Mouse (Mus musculus): ENCODE data around the gene Serhl. TPM values are rescaled to one million over a fixed set of nuclear protein-coding genes. Genes with fewer than 3 reads are reported as not detected.

Gene Serhl
- polyA plus RNA-seq, 1 experiment = 16.5 TPM

GRCm38 (mm10) chr15:83100332-83100662 is 11.0 kb downstream of the Serhl start:
- Histone ChIP-seq H3K27ac (ENCODE audit: insufficient read depth, low read length) (no peak overlapping the region), H3K4me3 (replicated peaks; ENCODE audit: insufficient read depth, low read depth, low read length) (peak overlapping the region; percentile 48), H3K27me3 (ENCODE audit: control insufficient read depth, insufficient read depth, low read length) (no peaks in the 10 kb centered on the region), H3K4me1 (ENCODE audit: control insufficient read depth, insufficient read depth, low read length) (no peaks in the 10 kb centered on the region)
- 1% methylated on average over 8 of the region's 8 CpGs for WGBS
- no peak for DNase-seq
- no peak for TF ChIP-seq POLR2A (IDR thresholded peaks at IDR 0.05; ENCODE audit: borderline replicate concordance, insufficient read depth, low read length)
- TF ChIP-seq CTCF (IDR thresholded peaks at IDR 0.05; ENCODE audit: borderline replicate concordance, insufficient read depth, low read depth, low read length) = no peak

DNA sequence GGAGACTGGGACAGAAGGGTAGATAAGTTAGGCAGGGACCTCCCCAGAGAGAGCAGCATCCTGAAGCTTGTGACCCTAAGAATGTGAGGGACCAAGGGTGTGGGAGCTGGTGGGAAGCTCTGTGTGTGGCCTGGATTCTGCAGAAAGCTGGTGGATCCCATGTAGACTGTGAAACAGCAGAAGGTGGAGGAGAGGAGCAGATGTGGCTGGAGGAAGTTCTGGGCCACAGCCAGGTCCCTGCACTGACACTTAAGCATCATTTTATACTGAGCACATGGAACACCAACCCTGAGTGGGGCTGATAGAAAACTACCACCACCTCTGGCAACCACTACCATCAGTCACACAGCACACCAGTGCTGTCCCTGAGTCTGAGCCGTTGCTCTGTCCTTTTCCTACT is 13.8 kb downstream of the Serhl start:
- Histone ChIP-seq H3K27ac (ENCODE audit: insufficient read depth, low read length) (no peak overlapping the region), H3K27me3 (ENCODE audit: control insufficient read depth, insufficient read depth, low read length) (no peaks in the 10 kb centered on the region), H3K4me3 (replicated peaks; ENCODE audit: insufficient read depth, low read depth, low read length) (no peak overlapping the region), H3K4me1 (ENCODE audit: control insufficient read depth, insufficient read depth, low read length) (no peaks in the 10 kb centered on the region)
- no peak for DNase-seq
- TF ChIP-seq POLR2A (IDR thresholded peaks at IDR 0.05; ENCODE audit: borderline replicate concordance, insufficient read depth, low read length) (no peak), CTCF (IDR thresholded peaks at IDR 0.05; ENCODE audit: borderline replicate concordance, insufficient read depth, low read depth, low read length) (no peak)
- WGBS = 34% methylated on average over 1 of the region's 1 CpGs

DNA sequence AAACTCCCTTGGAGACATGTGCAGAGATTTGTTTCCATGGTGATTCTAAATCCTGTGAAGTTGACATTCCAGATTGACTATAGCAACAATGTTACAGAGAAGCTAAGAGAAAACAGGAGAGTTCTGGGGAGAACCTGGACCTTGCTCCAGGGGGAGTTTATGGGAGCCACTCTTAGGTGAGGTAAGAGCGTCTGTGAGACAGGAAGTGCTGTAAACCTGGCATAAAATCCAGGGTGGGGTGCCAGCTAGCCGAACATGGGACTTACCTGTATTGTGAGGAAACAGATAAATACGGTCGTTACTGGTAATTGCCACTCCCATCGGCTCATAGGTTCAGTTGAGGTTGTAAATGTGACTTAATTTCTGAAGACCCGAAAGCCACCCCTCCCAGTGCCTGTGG is 17.1 kb downstream of the Serhl start:
- Histone ChIP-seq H3K4me1 (ENCODE audit: control insufficient read depth, insufficient read depth, low read length) (no peaks in the 10 kb centered on the region), H3K27ac (ENCODE audit: insufficient read depth, low read length) (no peak overlapping the region), H3K4me3 (replicated peaks; ENCODE audit: insufficient read depth, low read depth, low read length) (no peak overlapping the region), H3K27me3 (ENCODE audit: control insufficient read depth, insufficient read depth, low read length) (no peaks in the 10 kb centered on the region)
- 90% methylated on average over 6 of the region's 6 CpGs for WGBS
- TF ChIP-seq POLR2A (IDR thresholded peaks at IDR 0.05; ENCODE audit: borderline replicate concordance, insufficient read depth, low read length) (no peak), CTCF (IDR thresholded peaks at IDR 0.05; ENCODE audit: borderline replicate concordance, insufficient read depth, low read depth, low read length) (no peak)
- no peak for DNase-seq

GRCm38 (mm10) chr15:83107814-83108213 is 18.5 kb downstream of the Serhl start:
- Histone ChIP-seq H3K4me1 (ENCODE audit: control insufficient read depth, insufficient read depth, low read length) (no peaks in the 10 kb centered on the region), H3K27ac (ENCODE audit: insufficient read depth, low read length) (no peak overlapping the region), H3K27me3 (ENCODE audit: control insufficient read depth, insufficient read depth, low read length) (no peaks in the 10 kb centered on the region), H3K4me3 (replicated peaks; ENCODE audit: insufficient read depth, low read depth, low read length) (no peak overlapping the region)
- TF ChIP-seq POLR2A (IDR thresholded peaks at IDR 0.05; ENCODE audit: borderline replicate concordance, insufficient read depth, low read length) = no peak
- TF ChIP-seq CTCF (IDR thresholded peaks at IDR 0.05; ENCODE audit: borderline replicate concordance, insufficient read depth, low read depth, low read length) = no peak
- no peak for DNase-seq
- WGBS = 46% methylated on average over 6 of the region's 6 CpGs

- no peak for DNase-seq
- Histone ChIP-seq H3K27ac (ENCODE audit: insufficient read depth, low read length) (no peak overlapping the region), H3K4me1 (ENCODE audit: control insufficient read depth, insufficient read depth, low read length) (0 out of 2 replicates have a peak, but pooled peaks cover 3% of the 10 kb centered on the region), H3K27me3 (ENCODE audit: control insufficient read depth, insufficient read depth, low read length) (no peaks in the 10 kb centered on the region), H3K4me3 (replicated peaks; ENCODE audit: insufficient read depth, low read depth, low read length) (no peak overlapping the region)
- WGBS = 40% methylated on average over 6 of the region's 6 CpGs
- no peak for TF ChIP-seq POLR2A (IDR thresholded peaks at IDR 0.05; ENCODE audit: borderline replicate concordance, insufficient read depth, low read length)
Measured at GRCm38 (mm10) chr15:83111290-83111689, 22.0 kb downstream of the Serhl start.

GRCm38 (mm10) chr15:83111874-83112273 is 22.6 kb downstream of the Serhl start:
- WGBS = 73% methylated on average over 7 of the region's 7 CpGs
- H3K4me1 ChIP-seq (ENCODE audit: control insufficient read depth, insufficient read depth, low read length) = 0 out of 2 replicates have a peak, but pooled peaks cover 3% of the 10 kb centered on the region
- H3K27me3 ChIP-seq (ENCODE audit: control insufficient read depth, insufficient read depth, low read length) = no peaks in the 10 kb centered on the region

GRCm38 (mm10) chr15:83112898-83113297 is 23.6 kb downstream of the Serhl start:
- WGBS = 7% methylated on average over 11 of the region's 11 CpGs
- Histone ChIP-seq H3K27ac (ENCODE audit: insufficient read depth, low read length) (no peak overlapping the region), H3K27me3 (ENCODE audit: control insufficient read depth, insufficient read depth, low read length) (no peaks in the 10 kb centered on the region), H3K4me3 (replicated peaks; ENCODE audit: insufficient read depth, low read depth, low read length) (no peak overlapping the region), H3K4me1 (ENCODE audit: control insufficient read depth, insufficient read depth, low read length) (0 out of 2 replicates have a peak, but pooled peaks cover 3% of the 10 kb centered on the region)
- peak; percentile 52 to 61 for DNase-seq
- no peak for TF ChIP-seq POLR2A (IDR thresholded peaks at IDR 0.05; ENCODE audit: borderline replicate concordance, insufficient read depth, low read length)
- peak; percentile 70 for TF ChIP-seq CTCF (IDR thresholded peaks at IDR 0.05; ENCODE audit: borderline replicate concordance, insufficient read depth, low read depth, low read length)

More at GRCm38 (mm10) chr15:83111874-83112273, 22.6 kb downstream of the Serhl start:
- Histone ChIP-seq H3K4me3 (replicated peaks; ENCODE audit: insufficient read depth, low read depth, low read length) (no peak overlapping the region), H3K27ac (ENCODE audit: insufficient read depth, low read length) (no peak overlapping the region)
- TF ChIP-seq CTCF (IDR thresholded peaks at IDR 0.05; ENCODE audit: borderline replicate concordance, insufficient read depth, low read depth, low read length) (no peak), POLR2A (IDR thresholded peaks at IDR 0.05; ENCODE audit: borderline replicate concordance, insufficient read depth, low read length) (no peak)
- DNase-seq = no peak

DNA sequence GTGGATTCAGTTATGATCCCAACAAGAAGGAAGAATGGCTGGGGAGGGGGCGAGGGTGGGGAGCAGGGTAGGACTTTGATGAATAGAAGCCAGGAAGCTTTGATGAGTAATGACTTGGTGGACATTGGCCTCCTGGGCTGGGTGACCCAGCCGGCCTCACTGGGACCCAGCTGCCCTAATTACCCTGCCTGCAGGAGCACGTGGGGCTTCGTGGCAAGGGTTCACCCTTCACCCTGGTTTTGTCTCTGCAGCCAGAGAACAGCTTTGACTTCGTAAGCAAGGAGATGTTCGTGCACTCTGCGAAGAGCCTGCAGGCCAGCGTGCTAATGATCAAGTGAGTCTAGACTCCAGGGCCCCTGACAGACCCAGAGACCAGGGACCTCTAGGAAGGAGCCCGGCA is 24.8 kb downstream of the Serhl start:
- Histone ChIP-seq H3K27me3 (ENCODE audit: control insufficient read depth, insufficient read depth, low read length) (no peaks in the 10 kb centered on the region), H3K4me3 (replicated peaks; ENCODE audit: insufficient read depth, low read depth, low read length) (no peak overlapping the region), H3K4me1 (ENCODE audit: control insufficient read depth, insufficient read depth, low read length) (peaks cover 8% of the 10 kb centered on the region; the same call in 1 of the 2 replicates), H3K27ac (ENCODE audit: insufficient read depth, low read length) (no peak overlapping the region)
- WGBS = 80% methylated on average over 9 of the region's 9 CpGs
- no peak for TF ChIP-seq CTCF (IDR thresholded peaks at IDR 0.05; ENCODE audit: borderline replicate concordance, insufficient read depth, low read depth, low read length)
- TF ChIP-seq POLR2A (IDR thresholded peaks at IDR 0.05; ENCODE audit: borderline replicate concordance, insufficient read depth, low read length) = no peak
- no peak for DNase-seq
